Mouse (Mus musculus): ENCODE data around the gene Ndufaf8. TPM values are rescaled to one million over a fixed set of nuclear protein-coding genes. Genes with fewer than 3 reads are reported as not detected.

Ndufaf8 gene
- total and polyA plus RNA-seq, 3 experiments, result 46.3 to 103 (median 50.2) TPM

DNA sequence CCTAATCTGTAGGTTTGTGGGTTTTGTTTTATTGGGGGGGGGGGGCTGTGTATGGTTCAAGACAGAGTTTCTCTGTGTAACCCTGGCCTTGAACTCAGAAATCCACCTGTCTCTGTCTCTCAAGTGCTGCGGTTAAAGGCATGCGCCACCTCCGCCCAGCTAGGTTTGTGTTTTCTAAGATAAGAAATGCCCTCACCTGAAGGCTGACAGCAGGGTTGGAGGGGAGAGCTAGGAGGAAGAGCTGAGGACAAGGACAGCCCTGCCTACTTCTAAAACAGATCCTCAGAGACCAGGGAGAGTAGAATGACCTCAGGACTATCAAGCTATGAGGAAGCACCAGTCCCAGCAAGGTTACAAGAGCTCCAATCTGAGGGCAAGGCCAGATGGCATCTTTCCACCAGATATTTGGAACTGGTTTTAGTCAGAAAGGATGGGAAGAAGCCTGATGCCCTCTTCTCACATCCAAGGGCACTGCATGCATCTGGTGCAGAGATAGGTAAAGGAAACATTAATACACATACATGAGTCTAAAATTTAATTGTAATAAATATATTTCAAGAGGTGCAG is 4.8 kb downstream of the Ndufaf8 start:
- Histone ChIP-seq H3K27me3 (replicated peaks) (no peaks in the 10 kb centered on the region), H3K9me3 (replicated peaks; ENCODE audit: low read length) (no peaks in the 10 kb centered on the region), H3K9ac (ENCODE audit: insufficient read depth, low read depth) (no peak overlapping the region), H3K4me2 (ENCODE audit: insufficient read depth, low read depth, poor library complexity, severe bottlenecking) (no peak overlapping the region), H3K27ac (ENCODE audit: insufficient read depth, low read depth) (no peak overlapping the region), H3K36me3 (replicated peaks in 1 of 2; ENCODE audit: control insufficient read depth in 1 of 2, insufficient read depth in 1 of 2, low read length in 1 of 2) (peaks cover 51 to 73% of the 10 kb centered on the region in 2 experiments), H3K4me3 (replicated peaks in 1 of 3; ENCODE audit: low read depth in 2 of 3, low read length in 2 of 3, poor library complexity in 1 of 3) (no peak overlapping the region), H3K4me1 (ENCODE audit: control insufficient read depth in 1 of 2, insufficient read depth in 2 of 2) (peaks cover 5 to 20% of the 10 kb centered on the region in 2 experiments), H3K79me2 (replicated peaks; ENCODE audit: control insufficient read depth, extremely low read depth, insufficient read depth, poor library complexity, severe bottlenecking) (no peaks in the 10 kb centered on the region; the same call in 1 of the 2 replicates)
- dilution Hi-C loops (cut with MboI; ENCODE audit: extremely low pct_ligation_motif_present, extremely low pct_unique_long_range_greater_than_20kb, low sequenced_read_pairs) (no loop called here), in situ Hi-C loops (cut with MboI; ENCODE audit: low pct_ligation_motif_present, low pct_unique_long_range_greater_than_20kb, low sequenced_read_pairs) (no loop called here)
- no peak for DNase-seq (ENCODE audit: extremely low read depth)
- TF ChIP-seq MYC (IDR thresholded peaks at IDR 0.05; ENCODE audit: low read depth, low read length) (no peak), JUND (conservative IDR thresholded peaks at IDR 0.05; ENCODE audit: low read depth, low read length) (no peak), RAD21 (IDR thresholded peaks at IDR 0.05; ENCODE audit: low read depth, low read length) (no peak), ZKSCAN1 (IDR thresholded peaks at IDR 0.05; ENCODE audit: borderline replicate concordance, low read depth, low read length) (no peak), MEF2A (IDR thresholded peaks at IDR 0.05; ENCODE audit: borderline replicate concordance, low read depth, low read length) (no peak), ZC3H11A (IDR thresholded peaks at IDR 0.05; ENCODE audit: low read depth, low read length) (no peak), USF1 (IDR thresholded peaks at IDR 0.05; ENCODE audit: low read depth, low read length) (no peak), TCF12 (IDR thresholded peaks at IDR 0.05; ENCODE audit: low read depth, low read length) (no peak), NELFE (IDR thresholded peaks at IDR 0.05; ENCODE audit: low read depth, low read length) (no peak), KAT2A (IDR thresholded peaks at IDR 0.05; ENCODE audit: insufficient replicate concordance, low read length) (no peak), MAX (IDR thresholded peaks at IDR 0.05; ENCODE audit: low read length) (no peak), EP300 (IDR thresholded peaks at IDR 0.05; ENCODE audit: low read length) (no peak), E2F4 (IDR thresholded peaks at IDR 0.05; ENCODE audit: insufficient replicate concordance, low read depth, low read length) (no peak), SIN3A (IDR thresholded peaks at IDR 0.05; ENCODE audit: low read length) (no peak)

DNA sequence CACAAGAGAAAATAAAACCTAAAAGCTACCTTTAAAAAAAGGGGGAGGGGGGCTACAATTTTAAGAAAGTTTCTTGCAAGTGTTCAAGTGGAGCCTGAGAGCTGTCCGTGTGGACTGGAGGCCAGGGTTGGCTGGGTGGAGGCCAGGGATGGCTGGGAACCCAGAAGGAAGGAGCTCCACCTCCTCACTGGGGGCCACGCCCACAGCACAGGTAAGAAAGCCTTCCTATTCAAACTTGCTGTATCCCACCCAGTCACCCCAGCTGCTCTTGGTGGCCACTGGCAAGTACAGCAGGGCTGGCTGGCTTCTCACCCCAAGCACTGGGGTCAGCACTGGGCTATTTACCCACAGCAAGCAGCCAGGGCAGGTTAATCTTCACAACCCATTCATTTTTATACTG is 8.3 kb downstream of the Ndufaf8 start:
- H3K36me3 ChIP-seq (replicated peaks in 1 of 2; ENCODE audit: control insufficient read depth in 1 of 2, insufficient read depth in 1 of 2, low read length in 1 of 2), result peaks cover 65 to 90% of the 10 kb centered on the region in 2 experiments

More for the DNA sequence above, 8.3 kb downstream of the Ndufaf8 start:
- no peak overlapping the region for H3K27ac ChIP-seq (ENCODE audit: insufficient read depth, low read depth)
- H3K4me2 ChIP-seq (ENCODE audit: insufficient read depth, low read depth, poor library complexity, severe bottlenecking), result no peak overlapping the region
- dilution Hi-C loops (cut with MboI; ENCODE audit: extremely low pct_ligation_motif_present, extremely low pct_unique_long_range_greater_than_20kb, low sequenced_read_pairs) (no loop called here), in situ Hi-C loops (cut with MboI; ENCODE audit: low pct_ligation_motif_present, low pct_unique_long_range_greater_than_20kb, low sequenced_read_pairs) (no loop called here)
- H3K27me3 ChIP-seq (replicated peaks), result no peaks in the 10 kb centered on the region
- H3K9ac ChIP-seq (ENCODE audit: insufficient read depth, low read depth), result no peak overlapping the region
- no peaks in the 10 kb centered on the region for H3K9me3 ChIP-seq (replicated peaks; ENCODE audit: low read length)
- no peak overlapping the region for H3K4me3 ChIP-seq (replicated peaks in 1 of 3; ENCODE audit: low read depth in 2 of 3, low read length in 2 of 3, poor library complexity in 1 of 3)
- no peak for TF ChIP-seq PAX5 (IDR thresholded peaks at IDR 0.05; ENCODE audit: low read length)
- TF ChIP-seq MAZ (IDR thresholded peaks at IDR 0.05; ENCODE audit: low read depth, low read length), result no peak
- no peak for TF ChIP-seq ELF1 (IDR thresholded peaks at IDR 0.05; ENCODE audit: low read depth, low read length)
- no peak for TF ChIP-seq ZNF384 (IDR thresholded peaks at IDR 0.05; ENCODE audit: low read depth, low read length)
- TF ChIP-seq JUN (IDR thresholded peaks at IDR 0.05; ENCODE audit: insufficient read depth, low read depth, low read length), result no peak
- TF ChIP-seq ZC3H11A (IDR thresholded peaks at IDR 0.05; ENCODE audit: low read depth, low read length), result no peak
- no peak for TF ChIP-seq ZKSCAN1 (IDR thresholded peaks at IDR 0.05; ENCODE audit: borderline replicate concordance, low read depth, low read length)
- no peak for TF ChIP-seq SMC3 (IDR thresholded peaks at IDR 0.05; ENCODE audit: low read depth, low read length)
- no peak for TF ChIP-seq EP300 (IDR thresholded peaks at IDR 0.05; ENCODE audit: low read length)
- H3K4me1 ChIP-seq (ENCODE audit: control insufficient read depth in 1 of 2, insufficient read depth in 2 of 2), result no peaks in the 10 kb centered on the region
- DNase-seq (ENCODE audit: extremely low read depth), result no peak
- H3K79me2 ChIP-seq (replicated peaks; ENCODE audit: control insufficient read depth, extremely low read depth, insufficient read depth, poor library complexity, severe bottlenecking), result no peaks in the 10 kb centered on the region
